Mouse (Mus musculus) natural killer cell, adult 2 months (primary cell): ENCODE measurements around the gene Il12rb2.

Experiments
- DNase-seq, 2 experiments: peaks; one replicate each; pipeline ENCODE4 v3.0.0; 2022; ENCODE audit warnings: low spot score in 2 of 2

Gene Il12rb2

DNA sequence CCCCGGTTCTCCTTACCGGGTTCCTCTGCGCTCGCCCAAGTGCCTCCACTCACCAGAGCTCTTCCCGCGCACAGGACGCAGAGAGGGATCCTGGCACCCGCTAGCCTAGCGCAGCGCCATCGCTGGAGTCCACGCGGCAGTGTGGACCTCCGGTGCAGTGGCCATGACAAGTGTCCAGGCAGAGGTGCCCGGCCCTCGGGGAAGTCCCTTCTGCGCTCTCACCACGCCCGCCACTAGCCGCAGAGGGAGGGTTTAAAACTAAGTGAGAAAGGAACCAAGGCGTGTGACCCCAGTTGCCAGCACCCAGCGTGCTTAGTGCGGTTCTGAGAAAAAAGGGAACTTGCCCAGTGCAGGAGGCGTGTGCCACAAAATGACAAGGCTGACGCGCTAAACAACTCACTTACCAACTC lies at the start of gene Il12rb2:
Gene Il12rb2, minus strand, starts transcription at position 207 of the 410 bp plus-strand sequence.
- DNase-seq: peak; percentile 80 to 91

DNA sequence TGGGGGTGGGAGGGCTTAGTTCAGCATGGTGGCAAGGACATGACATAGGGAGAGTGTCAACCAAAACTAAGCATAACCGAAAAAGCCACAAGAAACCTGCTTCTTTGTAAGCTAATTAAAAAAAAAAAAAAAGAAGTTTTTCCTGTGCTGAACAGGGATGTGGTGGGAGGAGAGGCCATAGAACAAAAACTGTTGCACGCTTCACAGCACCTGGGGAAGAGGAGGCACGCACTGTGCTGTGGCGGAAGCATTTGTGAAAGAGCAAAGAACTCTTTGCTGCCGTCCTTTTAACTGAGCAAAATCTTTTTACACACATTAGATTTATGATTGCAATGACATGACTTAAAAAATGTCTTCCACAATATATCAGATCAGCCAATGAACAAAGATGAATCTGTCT lies 45.8 kb upstream of the Il12rb2 start:
- no peak for DNase-seq

DNA sequence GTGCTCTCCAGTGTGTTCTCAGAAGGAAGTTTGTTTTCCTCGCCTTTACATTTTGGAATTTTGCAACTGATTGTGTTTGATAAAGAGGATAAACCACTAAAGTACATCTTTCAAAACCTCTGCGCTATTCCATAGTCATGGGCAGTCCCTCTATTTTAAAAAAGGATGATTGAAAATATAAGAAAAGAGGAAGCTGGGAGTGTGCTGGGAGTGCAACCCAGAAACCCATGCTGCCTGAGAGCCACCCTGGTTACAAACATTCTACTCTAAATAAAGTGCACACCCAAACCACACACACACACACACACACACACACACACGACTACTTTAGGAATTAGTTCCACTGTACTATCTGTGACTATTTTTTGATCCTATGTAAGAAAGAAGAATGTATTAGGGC lies 40.6 kb upstream of the Il12rb2 start:
- no peak for DNase-seq

DNA sequence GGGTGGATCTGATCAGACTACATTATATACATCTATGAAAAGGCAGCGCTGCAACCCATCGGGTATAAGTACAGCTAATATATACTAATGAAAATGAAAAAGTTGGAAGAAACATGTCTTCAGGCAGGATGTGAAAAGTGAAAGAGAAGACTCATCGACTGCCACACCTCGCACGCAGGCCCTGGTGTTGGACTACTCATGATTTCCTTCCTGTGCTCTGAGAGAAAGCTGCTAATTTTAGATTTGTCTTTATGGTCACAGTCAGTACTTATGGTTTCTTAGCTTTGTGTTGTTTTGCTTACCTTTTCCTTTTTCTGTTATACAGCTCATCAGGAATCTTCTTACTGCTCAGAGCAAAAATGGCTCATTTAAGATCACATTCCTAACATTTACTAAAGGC lies 39.3 kb upstream of the Il12rb2 start:
- peak; percentile 19 to 40 for DNase-seq

DNA sequence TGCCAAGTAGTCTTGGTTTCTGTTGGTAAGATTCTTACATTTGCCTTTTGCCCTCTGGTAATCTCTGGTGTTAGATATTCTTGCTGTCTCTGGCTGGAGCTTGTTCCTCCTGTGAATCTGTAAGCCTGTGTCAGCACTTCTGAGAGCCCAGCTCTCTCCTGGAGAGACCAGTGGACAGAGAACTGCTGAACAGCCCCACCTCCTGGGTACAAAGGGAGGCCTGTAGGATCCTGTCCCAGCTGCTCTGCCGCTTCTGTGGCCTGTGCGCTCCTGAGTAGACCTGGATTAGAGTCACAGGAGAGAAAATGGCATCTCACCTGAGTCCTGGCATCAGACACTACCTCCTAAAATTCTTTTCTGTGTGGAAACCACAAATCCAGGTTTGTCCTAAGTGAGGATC lies 37.4 kb upstream of the Il12rb2 start:
- no peak for DNase-seq

DNA sequence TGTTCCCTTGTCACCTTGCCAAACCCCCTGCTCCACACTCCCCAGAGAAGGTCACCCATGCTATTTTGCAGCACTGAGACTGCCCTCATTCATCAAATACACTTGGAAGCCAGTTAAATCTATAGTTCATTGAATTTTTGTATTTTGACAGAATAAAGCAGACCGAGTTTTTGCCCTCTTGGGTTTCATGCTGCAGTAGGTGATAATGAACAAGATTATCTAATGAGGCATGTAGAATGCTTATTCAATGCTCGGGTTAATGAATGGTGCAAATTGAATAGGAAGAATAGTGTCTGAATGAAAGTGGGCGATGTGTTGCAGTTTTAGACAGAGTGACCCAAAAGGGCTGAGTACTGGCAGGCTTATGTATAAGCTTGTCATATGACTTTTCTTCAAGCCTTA lies 29.3 kb upstream of the Il12rb2 start:
- DNase-seq: no peak

DNA sequence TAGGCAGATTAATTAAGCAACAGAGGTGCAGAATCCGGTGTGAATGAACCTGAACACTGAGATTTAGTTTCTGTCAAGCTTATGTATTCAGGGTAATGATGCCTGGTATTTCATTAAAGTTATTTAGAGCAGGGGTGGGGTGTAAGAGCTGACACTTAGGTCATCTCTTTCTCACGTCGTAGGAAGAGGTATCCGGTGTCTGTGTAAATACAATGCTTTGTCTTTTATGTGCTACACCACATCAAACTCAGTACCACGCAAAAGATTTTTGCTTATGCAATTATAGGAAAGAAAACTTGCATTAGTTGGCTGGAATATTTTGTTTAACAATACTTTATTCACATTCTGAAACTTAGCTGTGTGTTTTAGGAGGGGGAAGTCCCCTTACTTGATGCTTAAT lies 23.6 kb upstream of the Il12rb2 start:
- DNase-seq: peak; percentile 28 to 74

DNA sequence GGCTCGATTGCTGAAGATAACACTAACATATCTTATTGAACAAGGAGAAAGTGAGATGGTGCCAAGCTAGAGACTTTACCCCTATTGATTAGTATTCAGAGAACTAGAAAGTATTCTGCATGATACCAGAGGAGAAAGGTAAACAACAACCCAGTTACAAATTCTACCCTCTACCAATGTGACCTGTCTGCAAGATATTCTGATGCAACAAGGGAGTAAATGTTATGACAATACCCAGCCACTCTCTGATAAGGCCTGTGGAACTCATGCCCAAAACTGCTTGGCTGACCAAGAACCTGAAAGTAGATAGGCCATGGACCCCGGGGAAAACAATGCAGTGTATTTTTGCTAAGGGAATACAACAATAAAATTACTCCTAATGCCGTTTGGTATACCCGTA lies 10.2 kb downstream of the Il12rb2 start:
- DNase-seq: no peak

DNA sequence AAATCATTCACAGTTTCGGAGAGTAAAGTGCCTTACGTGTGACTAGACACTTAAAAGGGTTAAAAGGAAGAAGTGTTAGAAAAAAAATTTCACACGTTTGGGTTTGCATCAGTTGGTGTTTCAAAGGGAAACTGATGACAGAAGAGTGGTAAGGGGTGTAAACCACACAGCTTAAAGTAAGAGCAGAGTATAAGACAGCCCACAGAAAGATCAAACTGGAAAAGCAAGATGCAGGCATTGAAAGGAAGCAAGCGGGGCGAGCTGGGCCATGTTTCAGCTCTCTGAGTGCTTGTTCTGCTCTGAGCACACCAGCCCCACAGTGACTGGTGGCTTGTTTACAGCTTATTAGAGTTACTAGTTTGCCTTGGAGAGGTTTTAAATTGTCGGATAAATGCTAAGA lies 27.9 kb downstream of the Il12rb2 start:
- peak; percentile 63 to 82 for DNase-seq

DNA sequence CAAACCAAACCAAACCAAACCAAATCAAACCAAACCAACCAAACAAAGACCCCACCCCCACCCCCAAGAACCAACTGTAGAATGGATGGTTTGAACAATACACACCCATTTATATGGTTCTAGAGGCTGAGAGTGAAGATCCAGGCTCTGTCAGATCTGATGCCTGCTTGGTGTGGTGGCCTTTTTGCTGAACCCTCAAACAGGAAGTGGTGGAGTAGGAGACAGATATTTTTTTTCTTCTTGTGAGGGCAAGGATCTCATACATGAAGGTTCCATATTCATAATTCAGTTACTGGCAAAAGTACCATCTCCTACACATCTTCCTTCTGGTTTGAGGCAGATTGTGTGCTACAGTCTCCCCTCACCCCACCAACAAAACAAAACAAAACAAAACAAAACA lies 36.5 kb downstream of the Il12rb2 start:
- DNase-seq: peak; percentile 18 to 47

DNA sequence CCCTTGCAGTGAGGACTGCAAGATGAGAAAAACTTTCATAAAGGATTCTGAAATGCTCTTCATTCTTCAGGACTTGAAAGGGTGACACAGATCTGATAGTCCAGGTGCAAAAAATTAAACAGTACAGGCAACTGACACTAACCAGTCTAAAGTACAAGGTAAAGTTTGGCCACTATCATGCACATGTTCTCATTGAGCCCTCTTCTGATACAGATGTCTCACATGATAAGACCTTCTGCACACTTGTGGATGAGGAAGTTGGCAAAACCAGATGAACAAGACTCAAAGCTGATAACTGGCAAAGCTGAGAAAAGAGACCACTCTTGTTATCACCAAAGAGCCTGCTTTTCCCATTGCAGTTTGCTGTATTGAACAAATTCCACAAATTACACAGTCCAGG lies 38.0 kb downstream of the Il12rb2 start:
- DNase-seq: no peak

DNA sequence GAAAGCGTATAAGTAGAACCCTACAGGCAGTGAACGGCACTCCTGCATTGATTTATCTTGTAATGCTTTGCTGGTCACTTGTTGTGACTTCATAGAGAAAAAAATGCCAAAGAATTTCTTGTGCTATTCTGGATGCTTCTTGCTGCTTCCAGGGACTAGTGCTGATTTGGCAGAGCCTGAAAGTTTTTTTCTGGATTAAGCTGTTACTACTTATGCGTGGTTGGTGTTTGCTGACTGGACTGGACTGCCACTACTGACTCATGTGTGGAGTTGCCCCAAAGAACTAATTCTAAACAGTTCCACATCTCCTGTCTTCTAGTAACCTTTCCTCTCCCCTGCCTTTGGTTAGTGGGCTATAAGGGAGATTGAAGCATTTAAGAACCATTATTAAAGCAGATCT lies 52.2 kb downstream of the Il12rb2 start:
- no peak for DNase-seq

DNA sequence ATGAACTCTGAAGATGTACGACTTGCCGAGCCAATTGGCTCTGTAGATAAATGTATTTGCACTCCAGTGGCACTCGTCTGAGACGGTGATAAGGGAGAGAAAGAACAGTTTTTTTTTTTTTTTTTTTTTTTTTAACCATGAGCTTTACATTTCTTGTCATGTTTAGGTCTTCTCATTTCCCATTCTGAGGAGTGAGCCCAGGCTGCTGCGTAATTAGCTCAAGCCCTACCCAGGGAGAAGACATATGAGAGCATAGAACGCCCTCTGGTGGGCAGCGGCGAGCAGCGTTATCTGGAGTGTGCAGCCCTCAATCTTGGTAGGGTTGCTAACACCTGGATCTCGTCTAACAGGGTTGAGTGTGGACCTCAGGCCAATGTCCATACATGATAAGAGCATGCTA lies 57.5 kb downstream of the Il12rb2 start:
- DNase-seq: peak in 1 of 2 experiments; percentile 8

DNA sequence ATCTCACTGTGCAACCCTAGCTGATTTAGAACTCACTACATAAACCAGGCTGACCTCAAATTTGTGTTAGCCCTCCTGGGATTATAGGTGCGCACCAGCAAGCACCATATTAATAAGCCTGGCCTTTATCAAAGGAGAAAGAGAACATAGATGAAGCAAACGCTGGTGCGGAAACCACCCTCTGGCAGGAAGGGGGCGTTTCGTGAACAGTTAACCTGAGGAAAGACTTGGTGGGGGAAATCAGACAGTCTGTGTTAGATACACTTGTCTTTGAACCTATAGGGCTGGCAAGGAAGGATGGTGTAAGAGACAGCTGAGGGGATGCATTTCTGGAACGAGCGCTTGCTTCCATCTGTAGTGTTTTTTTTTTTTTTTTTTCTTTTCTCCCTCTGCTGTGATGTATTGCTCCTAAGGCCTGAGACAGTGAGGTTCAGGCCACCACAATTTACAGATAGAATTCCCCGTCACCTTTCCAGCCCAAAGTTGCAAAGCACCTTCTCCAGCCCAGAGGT lies 58.1 kb downstream of the Il12rb2 start:
- no peak for DNase-seq

DNA sequence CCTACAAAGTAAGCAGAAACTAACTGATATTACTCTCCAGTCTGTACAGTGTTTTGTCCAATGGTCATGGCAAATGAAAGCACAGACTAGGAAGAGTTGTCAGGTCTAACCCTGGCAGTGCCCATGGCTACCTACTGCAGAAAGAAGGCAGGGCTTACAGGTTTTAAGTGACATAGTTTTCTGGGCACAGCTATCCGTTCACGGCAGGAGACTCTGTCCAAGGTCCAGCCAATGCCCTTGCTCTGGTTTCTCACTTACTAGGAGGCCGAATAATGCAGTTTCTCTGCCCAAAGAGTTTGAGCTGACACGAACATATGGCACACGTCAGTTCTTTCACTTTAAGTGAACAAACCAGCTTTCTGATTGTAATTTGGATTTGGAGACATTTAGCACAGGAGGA lies 58.9 kb downstream of the Il12rb2 start:
- no peak for DNase-seq

DNA sequence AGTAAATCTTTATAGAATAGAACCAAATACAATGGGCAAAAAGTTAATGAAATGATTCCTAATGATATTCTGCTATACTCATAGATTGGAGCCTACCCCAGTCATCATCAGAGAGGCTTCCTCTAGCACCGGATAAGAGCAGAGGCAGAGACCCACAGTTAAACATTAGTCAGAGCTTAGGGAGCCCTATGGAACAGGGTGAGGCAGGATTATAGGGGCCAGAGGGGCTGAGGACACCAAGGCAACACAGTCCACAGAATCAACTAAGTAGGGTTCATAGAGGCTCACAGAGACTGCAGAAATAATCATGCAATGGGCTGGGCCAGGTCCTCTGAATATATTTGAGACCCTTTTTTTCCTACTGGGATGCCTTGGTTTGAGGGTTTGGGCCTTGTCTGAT lies 61.3 kb downstream of the Il12rb2 start:
- no peak for DNase-seq

DNA sequence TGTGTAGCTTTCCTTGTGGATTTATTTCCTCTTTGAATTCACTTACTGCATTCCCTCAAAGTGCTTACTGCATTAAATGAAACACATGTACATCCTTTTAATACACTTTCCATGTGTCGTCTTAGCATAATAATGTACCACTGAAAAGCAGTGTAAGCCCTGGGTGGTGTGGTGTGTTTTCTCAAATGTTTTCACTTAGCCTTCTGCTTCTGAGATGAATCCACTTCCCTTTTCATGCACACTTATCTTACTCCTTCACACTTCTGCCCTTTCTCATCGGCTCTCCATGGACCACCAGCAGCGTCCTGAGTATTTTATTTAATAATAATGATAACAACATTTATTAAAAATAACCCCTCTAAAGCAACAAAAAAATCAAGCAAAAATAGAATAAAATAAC lies 66.2 kb downstream of the Il12rb2 start:
- DNase-seq: no peak

DNA sequence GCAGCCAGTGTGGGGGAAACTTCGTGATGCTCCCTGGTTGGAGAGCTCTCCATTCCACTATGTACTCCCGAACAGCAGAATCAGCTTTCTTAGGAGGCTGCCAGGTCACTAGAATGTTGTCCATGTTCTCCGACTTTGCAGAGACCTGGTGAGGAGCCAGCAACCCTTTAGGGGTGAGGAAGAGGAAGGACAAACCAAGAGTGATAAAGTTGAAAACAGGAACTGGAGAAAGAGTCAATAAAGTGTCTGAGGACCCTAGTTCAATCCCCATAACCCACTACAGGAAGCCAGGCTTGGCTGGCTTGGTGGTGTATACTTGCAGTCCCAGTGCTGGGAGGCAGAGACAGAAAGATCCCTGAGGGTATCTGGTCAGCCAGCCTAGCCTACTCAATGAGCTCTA lies 67.0 kb downstream of the Il12rb2 start:
- no peak for DNase-seq

DNA sequence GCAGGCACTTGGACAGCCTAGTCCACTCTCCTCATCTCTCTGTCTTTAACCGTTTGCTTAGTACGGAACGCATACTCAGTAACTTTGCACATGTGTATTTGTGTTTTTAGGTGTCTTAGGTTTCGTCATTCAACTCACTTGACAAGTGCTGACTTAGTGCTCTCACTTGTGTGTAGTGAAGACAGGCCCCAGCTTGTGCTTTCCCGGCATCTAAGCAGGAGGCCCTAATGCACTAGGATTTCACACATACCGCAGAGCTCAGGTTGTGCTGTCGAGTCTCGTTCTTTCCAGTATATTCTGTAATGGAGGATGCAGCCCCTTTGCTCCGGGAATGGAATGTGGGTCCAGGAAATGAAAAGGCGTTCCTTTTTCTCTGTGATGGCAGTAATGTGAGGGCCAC lies 72.8 kb downstream of the Il12rb2 start:
- no peak for DNase-seq

DNA sequence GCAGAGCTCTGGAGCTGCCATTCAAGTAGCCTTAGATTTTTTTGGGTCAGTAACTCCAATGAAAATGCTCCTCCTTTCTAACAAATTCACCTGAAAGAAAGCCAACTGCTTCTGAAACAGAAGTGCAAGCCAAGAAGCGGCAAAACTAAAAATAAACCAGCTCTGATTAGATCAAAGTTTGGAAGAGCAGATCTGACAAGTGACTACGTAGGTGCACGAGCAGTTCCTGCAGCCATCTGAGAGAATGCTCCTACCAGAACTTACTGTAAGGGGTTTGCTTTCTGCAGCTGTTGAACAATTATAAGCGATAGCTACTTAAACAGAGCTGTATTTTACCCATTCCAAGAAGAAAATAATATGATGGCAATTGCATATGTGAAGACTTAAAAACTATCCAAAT lies 73.5 kb downstream of the Il12rb2 start:
- no peak for DNase-seq

DNA sequence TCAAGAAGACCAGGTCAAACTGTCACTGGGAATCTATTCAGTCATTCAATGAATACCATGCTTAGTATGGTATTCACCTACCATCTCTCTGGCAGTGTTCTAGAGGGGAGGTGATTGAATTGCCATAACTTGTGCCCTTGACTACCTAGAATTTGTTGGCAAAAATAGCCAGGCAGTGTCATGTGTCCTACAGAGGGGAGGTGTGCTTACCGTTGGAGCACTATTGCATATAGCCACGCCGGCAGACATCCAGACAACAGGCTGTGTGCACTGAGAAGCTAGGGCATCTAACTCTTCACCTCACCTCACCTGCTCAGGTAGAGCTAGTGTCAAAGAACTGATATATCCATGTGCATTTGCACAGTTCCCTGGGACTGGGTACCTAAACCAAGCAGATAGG lies 74.8 kb downstream of the Il12rb2 start:
- no peak for DNase-seq

DNA sequence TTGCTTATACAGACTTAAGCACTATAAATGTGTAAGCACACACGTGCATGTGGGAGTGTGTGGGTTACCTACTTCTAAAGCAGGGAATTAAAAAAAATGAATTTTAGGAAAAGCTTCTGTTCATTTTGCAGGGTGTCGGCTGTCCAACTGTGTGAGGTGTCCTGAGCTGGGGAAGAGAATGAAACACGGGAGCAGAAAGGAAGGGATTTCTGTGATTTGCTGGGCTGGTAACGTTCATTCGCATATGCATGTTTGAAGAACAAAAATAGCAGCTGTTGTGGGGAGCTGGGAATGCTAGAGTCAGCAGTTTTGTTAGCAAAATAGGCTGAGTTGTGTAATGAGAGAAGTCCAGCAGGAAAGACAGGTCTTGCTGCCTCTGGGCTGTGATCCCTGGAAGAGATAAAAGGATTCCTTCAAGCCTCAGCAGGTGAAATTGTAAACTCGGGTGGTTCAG lies 75.3 kb downstream of the Il12rb2 start:
- no peak for DNase-seq

DNA sequence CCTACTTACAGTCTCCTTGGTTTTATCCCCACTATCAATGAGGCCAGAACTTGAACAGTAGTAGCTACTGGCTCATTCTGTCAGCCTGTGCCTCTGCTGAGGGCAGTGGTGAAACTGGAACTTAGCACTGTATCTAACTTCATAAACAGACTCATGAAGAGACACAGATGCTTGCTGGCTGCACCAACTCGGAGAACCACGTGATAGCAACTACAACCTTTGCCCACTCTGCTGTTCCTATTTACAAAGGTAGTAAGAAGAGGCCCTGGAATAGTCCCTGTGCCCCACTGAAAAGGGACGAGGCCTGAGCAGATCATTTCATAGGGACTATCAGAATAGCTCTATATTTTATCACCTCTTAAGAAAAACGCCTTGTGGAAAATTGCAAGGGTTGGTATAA lies 75.7 kb downstream of the Il12rb2 start:
- no peak for DNase-seq

DNA sequence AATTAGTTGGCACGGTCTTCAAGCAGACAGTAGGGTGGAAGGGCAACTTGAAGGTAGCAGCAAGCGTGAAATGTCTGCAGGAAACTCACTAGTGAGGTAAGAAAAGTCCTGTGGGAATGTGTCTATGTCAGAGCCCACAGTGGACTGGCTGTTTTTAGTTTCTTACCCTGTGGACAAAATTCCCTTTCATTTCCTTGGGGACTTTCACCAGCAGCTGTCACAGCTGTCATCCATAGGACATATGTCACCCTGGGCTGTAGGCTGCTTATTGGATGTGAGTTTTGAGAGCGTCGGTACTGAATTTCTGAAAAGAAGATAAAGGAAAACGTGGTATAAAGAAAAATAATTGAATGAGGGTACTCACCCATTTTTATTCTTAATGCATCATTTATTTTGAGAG lies 77.2 kb downstream of the Il12rb2 start:
- DNase-seq: no peak

DNA sequence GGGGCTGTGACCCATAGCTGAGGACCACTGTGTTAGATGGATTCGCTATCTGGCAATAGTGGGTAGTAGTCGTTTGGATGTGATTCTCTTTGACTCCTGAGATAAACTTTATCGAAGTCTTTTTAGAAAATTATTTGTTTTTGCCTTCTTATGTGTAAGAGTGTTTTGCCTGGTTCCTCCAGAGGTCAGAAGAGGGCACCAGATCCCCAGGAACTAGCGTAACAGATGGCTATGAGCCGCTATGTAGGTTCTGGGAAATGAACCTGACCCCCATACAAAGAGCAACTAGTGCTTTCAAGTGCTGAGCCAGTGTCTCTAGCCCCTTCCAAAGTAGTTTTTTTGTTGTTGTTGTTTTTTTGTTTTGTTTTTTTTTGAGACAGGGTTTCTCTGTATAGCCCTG lies 79.9 kb downstream of the Il12rb2 start:
- peak in 1 of 2 experiments; percentile 4 for DNase-seq
